Mouse (Mus musculus): ENCODE data around the gene Lypla2. TPM values are rescaled to one million over a fixed set of nuclear protein-coding genes. Genes with fewer than 3 reads are reported as not detected.
"Not testable (repeated sequence)": the region's sequence is repeated elsewhere in the genome, so short reads cannot be mapped to it uniquely, and the experiment has no call there.

Lypla2 gene
- polyA plus RNA-seq, 1 experiment, result 167 TPM

- DNase-seq (ENCODE audit: low read depth), result no peak
- no peak for TF ChIP-seq POLR2A (IDR thresholded peaks at IDR 0.05; ENCODE audit: borderline replicate concordance, extremely low read depth, insufficient read depth, insufficient read length, poor library complexity, severe bottlenecking)
- no peak for TF ChIP-seq CTCF (IDR thresholded peaks at IDR 0.05; ENCODE audit: borderline replicate concordance, extremely low read depth, insufficient read depth, insufficient read length)
These were observed 15.3 kb upstream of the Lypla2 start for GRCm38 (mm10) chr4:135987714-135988113.

- DNase-seq (ENCODE audit: low read depth), result peak; percentile 97
- TF ChIP-seq POLR2A (IDR thresholded peaks at IDR 0.05; ENCODE audit: borderline replicate concordance, extremely low read depth, insufficient read depth, insufficient read length, poor library complexity, severe bottlenecking) (peak; percentile 96), CTCF (IDR thresholded peaks at IDR 0.05; ENCODE audit: borderline replicate concordance, extremely low read depth, insufficient read depth, insufficient read length) (no peak)
These were observed 14.7 kb upstream of the Lypla2 start, which contains the start of gene Pithd1 for GRCm38 (mm10) chr4:135986943-135987710. TSS of gene Pithd1 (minus strand) at chr4:135987264.

- DNase-seq (ENCODE audit: low read depth), result peak; percentile 19
- TF ChIP-seq POLR2A (IDR thresholded peaks at IDR 0.05; ENCODE audit: borderline replicate concordance, extremely low read depth, insufficient read depth, insufficient read length, poor library complexity, severe bottlenecking), result no peak
- TF ChIP-seq CTCF (IDR thresholded peaks at IDR 0.05; ENCODE audit: borderline replicate concordance, extremely low read depth, insufficient read depth, insufficient read length), result no peak
These were observed 14.0 kb upstream of the Lypla2 start for GRCm38 (mm10) chr4:135986301-135986942.

- DNase-seq (ENCODE audit: low read depth), result no peak
- no peak for TF ChIP-seq CTCF (IDR thresholded peaks at IDR 0.05; ENCODE audit: borderline replicate concordance, extremely low read depth, insufficient read depth, insufficient read length)
- no peak for TF ChIP-seq POLR2A (IDR thresholded peaks at IDR 0.05; ENCODE audit: borderline replicate concordance, extremely low read depth, insufficient read depth, insufficient read length, poor library complexity, severe bottlenecking)
These were observed 13.3 kb upstream of the Lypla2 start for GRCm38 (mm10) chr4:135985769-135986168.

- no peak for DNase-seq (ENCODE audit: low read depth)
- TF ChIP-seq POLR2A (IDR thresholded peaks at IDR 0.05; ENCODE audit: borderline replicate concordance, extremely low read depth, insufficient read depth, insufficient read length, poor library complexity, severe bottlenecking) (no peak), CTCF (IDR thresholded peaks at IDR 0.05; ENCODE audit: borderline replicate concordance, extremely low read depth, insufficient read depth, insufficient read length) (no peak)
These were observed 12.8 kb upstream of the Lypla2 start for GRCm38 (mm10) chr4:135985193-135985592.

GRCm38 (mm10) chr4:135984556-135984955 lies 12.1 kb upstream of the Lypla2 start:
- DNase-seq (ENCODE audit: low read depth), result no peak

GRCm38 (mm10) chr4:135981524-135982063 lies 9.2 kb upstream of the Lypla2 start:
- peak; percentile 52 for DNase-seq (ENCODE audit: low read depth)
- TF ChIP-seq POLR2A (IDR thresholded peaks at IDR 0.05; ENCODE audit: borderline replicate concordance, extremely low read depth, insufficient read depth, insufficient read length, poor library complexity, severe bottlenecking), result no peak
- TF ChIP-seq CTCF (IDR thresholded peaks at IDR 0.05; ENCODE audit: borderline replicate concordance, extremely low read depth, insufficient read depth, insufficient read length), result no peak

More at GRCm38 (mm10) chr4:135984556-135984955, 12.1 kb upstream of the Lypla2 start:
- TF ChIP-seq CTCF (IDR thresholded peaks at IDR 0.05; ENCODE audit: borderline replicate concordance, extremely low read depth, insufficient read depth, insufficient read length), result no peak
- no peak for TF ChIP-seq POLR2A (IDR thresholded peaks at IDR 0.05; ENCODE audit: borderline replicate concordance, extremely low read depth, insufficient read depth, insufficient read length, poor library complexity, severe bottlenecking)

- DNase-seq (ENCODE audit: low read depth), result not testable (repeated sequence)
These were observed 7.8 kb upstream of the Lypla2 start for GRCm38 (mm10) chr4:135980223-135980622.

- TF ChIP-seq POLR2A (IDR thresholded peaks at IDR 0.05; ENCODE audit: borderline replicate concordance, extremely low read depth, insufficient read depth, insufficient read length, poor library complexity, severe bottlenecking) (no peak), CTCF (IDR thresholded peaks at IDR 0.05; ENCODE audit: borderline replicate concordance, extremely low read depth, insufficient read depth, insufficient read length) (no peak)
- no peak for DNase-seq (ENCODE audit: low read depth)
These were observed 3.7 kb upstream of the Lypla2 start for GRCm38 (mm10) chr4:135976146-135976545.

- no peak for TF ChIP-seq POLR2A (IDR thresholded peaks at IDR 0.05; ENCODE audit: borderline replicate concordance, extremely low read depth, insufficient read depth, insufficient read length, poor library complexity, severe bottlenecking)
- no peak for TF ChIP-seq CTCF (IDR thresholded peaks at IDR 0.05; ENCODE audit: borderline replicate concordance, extremely low read depth, insufficient read depth, insufficient read length)
These were observed 735 bp upstream of the Lypla2 start for GRCm38 (mm10) chr4:135972911-135973811.

More at GRCm38 (mm10) chr4:135972911-135973811, 735 bp upstream of the Lypla2 start:
- no peak for DNase-seq (ENCODE audit: low read depth)

All from brain, embryonic 14.5 days (tissue).